Mouse (Mus musculus) stomach, adult 2 months (tissue): Measurements from ENCODE around the gene Prl5a1. TPM values are rescaled to one million over a fixed set of nuclear protein-coding genes. Genes with fewer than 3 reads are reported as not detected.

Experiments used
- polyA plus RNA-seq: library from polyadenylated mRNA; depleted of rRNA; stranded (reverse); fragments of >200 nt; gene quantifications from 2 replicates; pipeline ENCODE4 v1.2.3, GENCODE M21; 2012; rRNA removed

Prl5a1 gene
- polyA plus RNA-seq: not detected in 2 replicates

GRCm38 (mm10) chr13:28142184-28142583 lies at the start of gene Prl5a1:
TSS of gene Prl5a1 (plus strand) at chr13:28142484.

Other genes with a start within 250 kb of the Prl5a1 start
- gene Prl4a1, start 126.3 kb upstream of the Prl5a1 start, polyA plus RNA-seq: not detected in 2 replicates
- not detected in 2 replicates for gene Gm11361, start 115.0 kb downstream of the Prl5a1 start, polyA plus RNA-seq